Mouse (Mus musculus) liver, adult 2 months (tissue): ENCODE measurements around the gene Nlgn2.

Experiments used
- CTCF ChIP-seq: fragments of 200-500 bp; IDR thresholded peaks from 2 replicates; pipeline ENCODE4 v1.5.1; 2011; ENCODE audit warnings: low read depth, low read length, control low read depth
- POLR2A ChIP-seq: fragments of 200-500 bp; IDR thresholded peaks from 2 replicates; pipeline ENCODE4 v1.6.1; 2011; ENCODE audit warnings: low read length, control low read depth; ENCODE audit not compliant: insufficient read depth; ENCODE audit errors: extremely low read depth

DNA sequence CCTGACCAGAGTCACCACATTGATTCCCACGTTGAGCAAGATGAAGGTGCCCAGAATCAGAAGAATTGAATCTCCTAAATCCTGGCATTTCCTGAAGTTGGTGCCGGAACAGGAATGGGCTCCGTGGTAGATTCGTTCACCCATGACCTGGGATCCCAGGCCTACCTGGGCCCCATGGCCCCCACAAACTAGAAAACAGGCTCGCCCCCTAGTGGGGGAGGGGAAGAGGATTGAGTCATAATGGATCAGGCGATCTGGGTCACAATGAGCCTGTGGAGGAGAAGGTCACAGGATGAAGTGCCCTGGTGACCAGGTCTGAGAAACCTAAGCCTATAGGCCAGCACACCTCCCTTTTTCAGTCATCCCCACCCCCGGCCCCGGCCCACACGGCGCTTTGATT lies 22.4 kb downstream of the Nlgn2 start, which contains the start of gene Gm39566:
- no peak for TF ChIP-seq CTCF
- no peak for TF ChIP-seq POLR2A
